Mouse (Mus musculus): ENCODE results near the gene Itga6. TPM values are rescaled to one million over a fixed set of nuclear protein-coding genes. Genes with fewer than 3 reads are reported as not detected.

Gene Itga6
- total and polyA plus RNA-seq, 2 experiments: 2.4 to 5.1 TPM

- no peak overlapping the region for H3K4me3 ChIP-seq (ENCODE audit: insufficient read depth, low read depth, low read length)
- H3K79me2 ChIP-seq (ENCODE audit: control insufficient read depth, insufficient read depth, low read length): no peaks in the 10 kb centered on the region
- H3K27ac ChIP-seq (replicated peaks; ENCODE audit: insufficient read depth, low read depth, low read length): no peak overlapping the region
- no peaks in the 10 kb centered on the region for H3K27me3 ChIP-seq (ENCODE audit: control insufficient read depth, insufficient read depth, low read length)
- no peak for DNase-seq (ENCODE audit: extremely low read depth, low read depth, low spot score)
- no peak overlapping the region for H3K9ac ChIP-seq (ENCODE audit: low read depth, low read length)
- TF ChIP-seq CTCF (IDR thresholded peaks at IDR 0.05; ENCODE audit: low read depth, low read length) (no peak), POLR2A (IDR thresholded peaks at IDR 0.05; ENCODE audit: extremely low read depth, insufficient read depth, low read length) (no peak)
- 0 out of 2 replicates have a peak, but pooled peaks cover 3% of the 10 kb centered on the region for H3K4me1 ChIP-seq (ENCODE audit: control insufficient read depth, insufficient read depth, low read length)
- WGBS: 81% methylated on average over 7 of the region's 7 CpGs
- H3K36me3 ChIP-seq (ENCODE audit: control insufficient read depth, insufficient read depth, low read length): no peaks in the 10 kb centered on the region
Observed at GRCm38 (mm10) chr2:71726883-71727676, 18.3 kb upstream of the Itga6 start.

- Histone ChIP-seq H3K4me1 (ENCODE audit: control insufficient read depth, insufficient read depth, low read length) (no peaks in the 10 kb centered on the region), H3K79me2 (ENCODE audit: control insufficient read depth, insufficient read depth, low read length) (no peaks in the 10 kb centered on the region), H3K9ac (ENCODE audit: low read depth, low read length) (no peak overlapping the region), H3K4me3 (ENCODE audit: insufficient read depth, low read depth, low read length) (no peak overlapping the region), H3K36me3 (ENCODE audit: control insufficient read depth, insufficient read depth, low read length) (no peaks in the 10 kb centered on the region), H3K27me3 (ENCODE audit: control insufficient read depth, insufficient read depth, low read length) (no peaks in the 10 kb centered on the region), H3K27ac (replicated peaks; ENCODE audit: insufficient read depth, low read depth, low read length) (no peak overlapping the region)
- 83% methylated on average over 7 of the region's 7 CpGs for WGBS
- TF ChIP-seq CTCF (IDR thresholded peaks at IDR 0.05; ENCODE audit: low read depth, low read length) (no peak), POLR2A (IDR thresholded peaks at IDR 0.05; ENCODE audit: extremely low read depth, insufficient read depth, low read length) (no peak)
- no peak for DNase-seq (ENCODE audit: extremely low read depth, low read depth, low spot score)
Observed at GRCm38 (mm10) chr2:71728341-71728740, 17.1 kb upstream of the Itga6 start.

GRCm38 (mm10) chr2:71728796-71729195, 16.6 kb upstream of the Itga6 start:
- Histone ChIP-seq H3K9ac (ENCODE audit: low read depth, low read length) (no peak overlapping the region), H3K4me3 (ENCODE audit: insufficient read depth, low read depth, low read length) (no peak overlapping the region), H3K27ac (replicated peaks; ENCODE audit: insufficient read depth, low read depth, low read length) (no peak overlapping the region), H3K36me3 (ENCODE audit: control insufficient read depth, insufficient read depth, low read length) (no peaks in the 10 kb centered on the region), H3K79me2 (ENCODE audit: control insufficient read depth, insufficient read depth, low read length) (no peaks in the 10 kb centered on the region), H3K4me1 (ENCODE audit: control insufficient read depth, insufficient read depth, low read length) (no peaks in the 10 kb centered on the region), H3K27me3 (ENCODE audit: control insufficient read depth, insufficient read depth, low read length) (no peaks in the 10 kb centered on the region)
- WGBS: 64% methylated on average over 5 of the region's 5 CpGs
- no peak for DNase-seq (ENCODE audit: extremely low read depth, low read depth, low spot score)
- TF ChIP-seq CTCF (IDR thresholded peaks at IDR 0.05; ENCODE audit: low read depth, low read length) (no peak), POLR2A (IDR thresholded peaks at IDR 0.05; ENCODE audit: extremely low read depth, insufficient read depth, low read length) (no peak)

DNA sequence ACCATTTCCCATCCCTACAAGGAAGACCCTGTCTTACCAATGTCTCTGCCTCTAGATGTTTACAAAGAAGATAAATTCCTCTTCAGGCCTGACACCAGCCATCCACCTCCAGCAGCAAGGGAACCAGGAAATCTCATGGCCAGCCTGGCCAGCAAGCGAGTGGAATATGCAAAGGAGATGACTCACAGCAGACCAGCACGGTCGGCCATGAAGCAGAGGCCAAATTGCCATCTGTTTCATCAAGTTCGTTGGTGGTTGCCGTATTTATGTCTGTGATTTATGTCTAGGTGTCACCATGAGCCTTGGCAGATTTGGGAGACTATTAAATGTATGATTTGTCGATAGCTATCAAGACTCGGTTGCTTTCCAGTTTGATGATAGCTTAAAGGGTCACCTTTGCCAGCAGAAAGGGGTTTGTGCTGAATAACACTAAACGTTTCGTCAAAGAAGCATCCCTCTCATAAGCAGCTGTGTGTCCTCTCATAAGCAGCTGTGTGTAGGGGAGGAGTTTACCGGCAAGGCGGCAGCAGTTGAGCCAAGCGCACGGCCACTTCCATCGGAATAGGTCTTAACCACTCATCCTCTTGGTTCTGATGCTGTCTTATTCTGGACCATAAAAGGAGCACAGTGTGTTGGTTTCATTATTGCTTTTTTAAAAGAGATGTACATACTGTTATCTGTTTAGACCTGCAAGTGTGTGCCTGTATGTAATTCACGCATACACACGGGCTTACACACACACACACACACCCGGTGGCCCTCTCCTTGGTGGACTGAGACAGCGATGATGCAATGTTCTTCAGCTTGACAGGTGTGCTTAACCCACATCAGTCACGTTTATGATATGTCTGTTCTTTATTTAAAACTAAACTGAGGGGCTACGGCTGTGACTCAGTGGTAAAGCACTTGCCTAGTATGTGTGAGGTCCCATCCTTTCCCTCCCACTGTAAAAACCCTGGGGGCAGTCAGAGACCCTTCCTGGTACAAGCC, 14.5 kb upstream of the Itga6 start:
- no peaks in the 10 kb centered on the region for H3K36me3 ChIP-seq (ENCODE audit: control insufficient read depth, insufficient read depth, low read length)
- no peak overlapping the region for H3K9ac ChIP-seq (ENCODE audit: low read depth, low read length)
- no peaks in the 10 kb centered on the region for H3K27me3 ChIP-seq (ENCODE audit: control insufficient read depth, insufficient read depth, low read length)
- WGBS: 86% methylated on average over 20 of the region's 20 CpGs
- no peak overlapping the region for H3K27ac ChIP-seq (replicated peaks; ENCODE audit: insufficient read depth, low read depth, low read length)
- no peaks in the 10 kb centered on the region for H3K79me2 ChIP-seq (ENCODE audit: control insufficient read depth, insufficient read depth, low read length)
- H3K4me3 ChIP-seq (ENCODE audit: insufficient read depth, low read depth, low read length): no peak overlapping the region
- DNase-seq (ENCODE audit: extremely low read depth, low read depth, low spot score): no peak
- no peaks in the 10 kb centered on the region for H3K4me1 ChIP-seq (ENCODE audit: control insufficient read depth, insufficient read depth, low read length)
- TF ChIP-seq CTCF (IDR thresholded peaks at IDR 0.05; ENCODE audit: low read depth, low read length): no peak
- TF ChIP-seq POLR2A (IDR thresholded peaks at IDR 0.05; ENCODE audit: extremely low read depth, insufficient read depth, low read length): no peak

- Histone ChIP-seq H3K79me2 (ENCODE audit: control insufficient read depth, insufficient read depth, low read length) (no peaks in the 10 kb centered on the region), H3K4me3 (ENCODE audit: insufficient read depth, low read depth, low read length) (no peak overlapping the region), H3K9ac (ENCODE audit: low read depth, low read length) (no peak overlapping the region), H3K4me1 (ENCODE audit: control insufficient read depth, insufficient read depth, low read length) (peaks cover 2% of the 10 kb centered on the region), H3K36me3 (ENCODE audit: control insufficient read depth, insufficient read depth, low read length) (no peaks in the 10 kb centered on the region), H3K27me3 (ENCODE audit: control insufficient read depth, insufficient read depth, low read length) (no peaks in the 10 kb centered on the region), H3K27ac (replicated peaks; ENCODE audit: insufficient read depth, low read depth, low read length) (no peak overlapping the region)
- DNase-seq (ENCODE audit: extremely low read depth, low read depth, low spot score): no peak
- no peak for TF ChIP-seq POLR2A (IDR thresholded peaks at IDR 0.05; ENCODE audit: extremely low read depth, insufficient read depth, low read length)
- no peak for TF ChIP-seq CTCF (IDR thresholded peaks at IDR 0.05; ENCODE audit: low read depth, low read length)
- 73% methylated on average over 9 of the region's 9 CpGs for WGBS
Observed at GRCm38 (mm10) chr2:71734792-71735392, 10.5 kb upstream of the Itga6 start.
